ENCODE assay signal across 8 mouse cellular contexts in the genomic region with DNA sequence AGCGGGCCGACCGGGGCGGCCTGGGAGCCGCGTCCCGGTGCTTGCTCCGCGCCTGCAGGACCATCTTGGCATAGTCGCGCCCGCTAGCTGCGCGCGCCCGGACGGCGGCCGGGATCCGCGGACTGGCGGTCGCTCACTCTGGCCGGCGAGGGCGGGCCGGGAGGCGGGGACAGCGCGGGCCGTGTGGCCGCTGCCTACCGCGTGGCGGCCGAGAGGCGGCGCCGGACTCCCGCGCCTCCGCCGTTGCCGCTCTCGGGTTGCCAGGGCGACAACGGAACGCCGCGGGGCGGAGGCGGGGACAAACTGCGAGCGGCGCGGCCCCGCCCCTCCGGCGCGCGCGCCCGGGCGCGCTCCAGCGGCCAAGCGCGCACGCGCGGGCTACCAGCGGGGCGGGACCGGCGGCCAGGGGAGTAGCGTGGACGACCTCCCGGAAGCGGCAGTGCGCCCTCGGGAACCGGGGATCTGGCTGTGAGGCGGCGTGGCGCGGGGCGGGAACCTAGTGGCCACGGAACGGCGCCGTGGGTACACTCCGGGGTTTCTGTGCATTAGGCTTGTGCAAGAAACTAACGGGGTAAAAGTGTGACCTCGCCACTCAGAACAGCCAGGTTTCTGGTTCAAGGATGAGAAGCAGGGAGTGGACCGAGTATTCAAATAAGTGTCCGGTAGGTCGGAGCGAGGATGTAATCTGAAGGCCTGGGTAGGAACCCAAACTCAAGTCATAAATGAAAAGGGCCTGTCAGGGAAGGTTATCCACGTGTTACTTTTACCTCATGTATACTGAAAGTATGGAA. TPM values are rescaled to one million over a fixed set of nuclear protein-coding genes. Genes with fewer than 3 reads are reported as not detected.
A peak's percentile ranks its signal among the peaks of the same experiment; 100 is the strongest.
DNase-seq lines count a peak whose midpoint lies in the region; ATAC-seq lines count a peak whose summit lies in the region.

Gene Dpy19l1 (minus strand): TSS at position 74 of the 791 bp plus-strand sequence.

- H3K4me3 ChIP-seq in hindbrain, embryonic 14.5 days (replicated peaks; ENCODE audit: low read length) = peak within 1 kb of the TSS; percentile 76

- peak within 1 kb of the TSS; percentile 86 for H3K27ac ChIP-seq in hindbrain, embryonic 14.5 days

- H3K9ac ChIP-seq in hindbrain, embryonic 14.5 days = peak within 1 kb of the TSS; percentile 81

- WGBS in hindbrain, embryonic 14.5 days = under 1% methylated on average over 82 of the region's 99 CpGs

- no peaks in the 10 kb centered on the region for H3K9me3 ChIP-seq in hindbrain, embryonic 14.5 days (ENCODE audit: control insufficient read depth, low read length)

- peaks cover 7% of the 10 kb centered on the region; the same call in 1 of the 2 replicates for H3K4me1 ChIP-seq in hindbrain, embryonic 14.5 days (replicated peaks; ENCODE audit: control insufficient read depth, insufficient read depth, low read length)

- ATAC-seq in hindbrain, embryonic 14.5 days (ENCODE audit: low FRiP score) = peak; percentile 97

- no peaks in the 10 kb centered on the region for H3K36me3 ChIP-seq in hindbrain, embryonic 14.5 days (replicated peaks; ENCODE audit: control insufficient read depth, insufficient read depth)

- H3K27me3 ChIP-seq in hindbrain, embryonic 14.5 days (ENCODE audit: control insufficient read depth, insufficient read depth, low read length) = no peaks in the 10 kb centered on the region

- DNase-seq in R1 (ENCODE audit: low read depth, low spot score) = peak; percentile 72
- peak; percentile 93 to 97 for DNase-seq in cerebellum, postnatal 25 days
- peak; percentile 71 to 86 for DNase-seq in frontal cortex, postnatal 25 days (ENCODE audit: low spot score in 2 of 2)
- DNase-seq in hindbrain, embryonic 14.5 days (ENCODE audit: low spot score) = peak; percentile 93
- DNase-seq in layer of hippocampus, postnatal 25 days (ENCODE audit: extremely low spot score in 1 of 2, low spot score in 1 of 2) = peak; percentile 81 to 84
- DNase-seq in lung, postnatal 14 days = peak; percentile 93
- DNase-seq in ovary, postnatal 36 days (ENCODE audit: low spot score) = peak; percentile 96
- peak; percentile 91 for DNase-seq in thymus, postnatal 14 days

- H3K4me2 ChIP-seq in hindbrain, embryonic 14.5 days (replicated peaks) = peak within 1 kb of the TSS; percentile 49

RNA-seq across cellular contexts. Expression of gene Dpy19l1, which starts in this region (rescaled TPM):
- polyA plus RNA-seq in hindbrain, embryonic 14.5 days (2014; fragmentation: Nextera tagmentation; extraction: Ambion mirVana) = 10.8 and 11.3 TPM in 2 replicates
- total RNA-seq in layer of hippocampus, postnatal 25 days (2021) = 10 to 100 TPM; 35.3 to 41.8 TPM

Comparison
In these comparisons a context has a peak if more than half of its experiments do, and no peak if none do; other contexts are left out.
1. Peak in every context shown above with its lines: DNase-seq, ATAC-seq, H3K4me3 ChIP-seq and H3K27ac ChIP-seq.